ENCODE assay signal across 8 mouse cellular contexts in the genomic region with DNA sequence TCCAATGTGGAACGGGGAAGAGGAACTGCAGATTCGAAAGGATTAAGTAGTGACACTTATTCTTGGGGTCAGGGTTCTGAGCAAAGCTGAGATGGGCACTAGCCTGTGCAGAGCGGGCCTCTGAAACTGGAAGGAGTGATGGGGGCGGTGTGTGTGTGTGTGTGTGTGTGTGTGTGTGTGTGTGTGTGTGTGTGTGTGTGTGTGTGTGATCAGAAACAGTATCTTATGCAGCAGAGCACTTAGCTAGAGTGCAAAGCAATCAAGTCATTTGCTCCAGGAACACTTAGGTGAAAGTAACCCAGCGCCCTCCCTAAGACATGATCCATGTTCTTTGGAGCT. TPM values are rescaled to one million over a fixed set of nuclear protein-coding genes. Genes with fewer than 3 reads are reported as not detected.
DNase-seq lines count a peak whose midpoint lies in the region; ATAC-seq and TF ChIP-seq lines count a peak whose summit lies in the region.

No protein-coding gene starts in this region.

- TF ChIP-seq POLR2A in cerebellum, adult 2 months (IDR thresholded peaks at IDR 0.05; ENCODE audit: borderline replicate concordance, insufficient read depth, low read length): no peak

- peak overlapping the region; percentile 91 for H3K9ac ChIP-seq in forebrain, embryonic 15.5 days (replicated peaks)
- peak overlapping the region; percentile 87 for H3K9ac ChIP-seq in liver, embryonic 13.5 days

- TF ChIP-seq CTCF in cerebellum, adult 2 months (IDR thresholded peaks at IDR 0.05; ENCODE audit: borderline replicate concordance, insufficient read depth, low read depth, low read length): no peak

- ATAC-seq in megakaryocyte, adult 5-6 weeks (ENCODE audit: poor library complexity, severe bottlenecking): no peak
- no peak for ATAC-seq in forebrain, embryonic 15.5 days (replicated peaks)
- ATAC-seq in liver, embryonic 13.5 days (ENCODE audit: low read depth): no peak
- no peak for ATAC-seq in megakaryocyte-erythroid progenitor cell, adult 5-6 weeks (replicated peaks; ENCODE audit: low FRiP score, low TSS enrichment, poor library complexity, severe bottlenecking)

- H3K9me3 ChIP-seq in megakaryocyte, embryonic 14.5 days: no peaks in the 10 kb centered on the region
- no peaks in the 10 kb centered on the region for H3K9me3 ChIP-seq in forebrain, embryonic 15.5 days
- no peaks in the 10 kb centered on the region for H3K9me3 ChIP-seq in liver, embryonic 13.5 days (replicated peaks)

- H3K27ac ChIP-seq in cerebellum, adult 2 months (ENCODE audit: insufficient read depth, low read length): peak overlapping the region; percentile 74
- peak overlapping the region; percentile 97 for H3K27ac ChIP-seq in forebrain, embryonic 15.5 days (replicated peaks)
- H3K27ac ChIP-seq in liver, embryonic 13.5 days: no peak overlapping the region

- peak overlapping the region; percentile 50 for H3K4me2 ChIP-seq in forebrain, embryonic 15.5 days (replicated peaks)
- peak overlapping the region; percentile 95 for H3K4me2 ChIP-seq in liver, embryonic 13.5 days

- WGBS in cerebellum, adult 2 months: 4% methylated on average over 5 of the region's 5 CpGs
- 9% methylated on average over 5 of the region's 5 CpGs for WGBS in forebrain, embryonic 15.5 days
- 17% methylated on average over 5 of the region's 5 CpGs for WGBS in liver, embryonic 13.5 days (ENCODE audit: insufficient replicate concordance)

- peak overlapping the region; percentile 93 for H3K4me3 ChIP-seq in cerebellum, adult 2 months (replicated peaks; ENCODE audit: insufficient read depth, low read depth, low read length)
- peak overlapping the region; percentile 99 for H3K4me3 ChIP-seq in megakaryocyte, embryonic 14.5 days (replicated peaks)
- H3K4me3 ChIP-seq in forebrain, embryonic 15.5 days: peak overlapping the region; percentile 98
- peak overlapping the region; percentile 84 for H3K4me3 ChIP-seq in liver, embryonic 13.5 days (replicated peaks)

- no peaks in the 10 kb centered on the region for H3K36me3 ChIP-seq in megakaryocyte, embryonic 14.5 days (replicated peaks; ENCODE audit: low read length)
- H3K36me3 ChIP-seq in forebrain, embryonic 15.5 days: no peaks in the 10 kb centered on the region
- no peaks in the 10 kb centered on the region for H3K36me3 ChIP-seq in liver, embryonic 13.5 days

- no peak for DNase-seq in cerebellum, adult 2 months
- DNase-seq in cerebellum, adult 18-20 months: no peak
- DNase-seq in liver, embryonic 13.5 days: no peak
- DNase-seq in layer of hippocampus, adult 11-12 months (ENCODE audit: low spot score): no peak

- no peaks in the 10 kb centered on the region for H3K27me3 ChIP-seq in cerebellum, adult 2 months (ENCODE audit: control insufficient read depth, insufficient read depth, low read length)
- H3K27me3 ChIP-seq in megakaryocyte, embryonic 14.5 days (replicated peaks): no peaks in the 10 kb centered on the region
- H3K27me3 ChIP-seq in forebrain, embryonic 15.5 days: no peaks in the 10 kb centered on the region
- no peaks in the 10 kb centered on the region for H3K27me3 ChIP-seq in liver, embryonic 13.5 days

- H3K4me1 ChIP-seq in cerebellum, adult 2 months (ENCODE audit: control insufficient read depth, insufficient read depth, low read length): peaks cover 15% of the 10 kb centered on the region; the same call in 1 of the 2 replicates
- H3K4me1 ChIP-seq in megakaryocyte, embryonic 14.5 days: peaks cover 68% of the 10 kb centered on the region
- H3K4me1 ChIP-seq in forebrain, embryonic 15.5 days: peaks cover 36% of the 10 kb centered on the region
- H3K4me1 ChIP-seq in liver, embryonic 13.5 days (replicated peaks): peaks cover 32% of the 10 kb centered on the region

RNA-seq across cellular contexts. Expression of a gene that starts 2.0 kb away (rescaled TPM):
- 334 and 338 TPM in 2 replicates for polyA plus RNA-seq in cerebellum, adult 2 months (2012; rRNA removed)
- 42.7 and 107 TPM in 2 replicates for polyA plus RNA-seq in megakaryocyte, embryonic 14.5 days (2012; ENCODE audit: insufficient read depth, low replicate concordance)
- 82.1 and 85.1 TPM in 2 replicates for total RNA-seq in megakaryocyte, adult 5-6 weeks (2015)
- 82.1 and 83.1 TPM in 2 replicates for total RNA-seq in megakaryocyte, adult 5-6 weeks (2017)
- 141 and 153 TPM in 2 replicates for polyA plus RNA-seq in forebrain, embryonic 15.5 days (2015; fragmentation: Nextera tagmentation; extraction: Ambion mirVana)
- 11.3 and 13.6 TPM in 2 replicates for polyA plus RNA-seq in liver, embryonic 13.5 days (2015; fragmentation: Nextera tagmentation; extraction: Ambion mirVana)
- 19.5 and 19.6 TPM in 2 replicates for total RNA-seq in megakaryocyte-erythroid progenitor cell, adult 5-6 weeks (2014; fragmentation: Nextera tagmentation)
- 20.2 and 34.7 TPM in 2 replicates for total RNA-seq in megakaryocyte-erythroid progenitor cell, adult 5-6 weeks (2017)
